Mouse (Mus musculus): ENCODE data around the gene Mtmr12.
A peak's percentile ranks its signal among the peaks of the same experiment; 100 is the strongest.
"Not testable (repeated sequence)": the region's sequence is repeated elsewhere in the genome, so short reads cannot be mapped to it uniquely, and the experiment has no call there.

The Mtmr12 gene

DNA sequence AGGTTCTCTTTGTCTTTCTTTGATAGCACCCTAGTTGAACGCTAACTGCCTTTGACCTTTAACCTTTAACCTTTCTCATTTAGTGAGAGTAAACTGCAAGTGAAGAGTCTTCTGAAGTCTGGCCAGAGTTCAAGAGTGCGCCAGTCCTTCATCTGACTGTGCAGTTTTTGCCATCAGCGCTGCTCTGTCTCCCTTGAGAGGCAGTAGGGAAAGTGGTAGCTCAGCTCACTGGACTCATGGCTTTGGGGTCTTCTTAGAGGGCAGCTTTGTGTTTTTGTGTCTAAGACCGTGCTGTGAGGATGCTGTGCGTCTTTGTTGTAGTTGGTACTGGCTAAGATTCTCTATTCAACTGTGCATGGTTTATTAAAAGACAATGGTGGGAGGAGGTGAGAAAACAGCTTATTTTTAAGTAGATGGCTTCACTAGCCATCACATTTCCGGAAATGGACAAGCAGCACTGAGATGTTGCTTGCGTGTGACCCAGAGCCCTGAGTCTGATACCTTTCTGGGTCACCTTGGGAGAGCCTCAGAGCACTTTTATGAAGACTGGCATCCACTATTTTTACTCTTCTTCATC, 1.9 kb downstream of the Mtmr12 start:
- Histone ChIP-seq H3K27me3 (ENCODE audit: insufficient read depth, low read length) (no peaks in the 10 kb centered on the region), H3K36me3 (ENCODE audit: insufficient read depth, low read length) (peaks cover 13% of the 10 kb centered on the region), H3K9me3 (ENCODE audit: low read length) (no peaks in the 10 kb centered on the region), H3K4me1 (replicated peaks; ENCODE audit: low read depth, low read length) (peaks cover 80% of the 10 kb centered on the region), H3K4me3 (replicated peaks; ENCODE audit: low read length) (peak overlapping the region; percentile 95)
- TF ChIP-seq CTCF (conservative IDR thresholded peaks at IDR 0.05; ENCODE audit: low read length) (no peak), POU5F1 (IDR thresholded peaks at IDR 0.05; ENCODE audit: borderline replicate concordance, low read length) (no peak), NANOG (IDR thresholded peaks at IDR 0.05; ENCODE audit: borderline replicate concordance, low read length) (peak; percentile 56; the same call in 1 of the 2 replicates)

GRCm38 (mm10) chr15:12207556-12208090, 2.8 kb downstream of the Mtmr12 start:
- Histone ChIP-seq H3K27me3 (ENCODE audit: insufficient read depth, low read length) (no peaks in the 10 kb centered on the region), H3K36me3 (ENCODE audit: insufficient read depth, low read length) (peaks cover 17% of the 10 kb centered on the region)

GRCm38 (mm10) chr15:12211577-12211976, 6.7 kb downstream of the Mtmr12 start:
- TF ChIP-seq NANOG (IDR thresholded peaks at IDR 0.05; ENCODE audit: borderline replicate concordance, low read length) (no peak), CTCF (conservative IDR thresholded peaks at IDR 0.05; ENCODE audit: low read length) (no peak), POU5F1 (IDR thresholded peaks at IDR 0.05; ENCODE audit: borderline replicate concordance, low read length) (no peak)
- H3K36me3 ChIP-seq (ENCODE audit: insufficient read depth, low read length): peaks cover 35% of the 10 kb centered on the region
- no peak overlapping the region for H3K4me3 ChIP-seq (replicated peaks; ENCODE audit: low read length)
- no peaks in the 10 kb centered on the region for H3K27me3 ChIP-seq (ENCODE audit: insufficient read depth, low read length)
- no peaks in the 10 kb centered on the region for H3K9me3 ChIP-seq (ENCODE audit: low read length)
- peaks cover 100% of the 10 kb centered on the region for H3K4me1 ChIP-seq (replicated peaks; ENCODE audit: low read depth, low read length)

More at GRCm38 (mm10) chr15:12207556-12208090, 2.8 kb downstream of the Mtmr12 start:
- H3K4me3 ChIP-seq (replicated peaks; ENCODE audit: low read length): peak overlapping the region; percentile 95
- H3K9me3 ChIP-seq (ENCODE audit: low read length): no peaks in the 10 kb centered on the region
- TF ChIP-seq POU5F1 (IDR thresholded peaks at IDR 0.05; ENCODE audit: borderline replicate concordance, low read length) (no peak), CTCF (conservative IDR thresholded peaks at IDR 0.05; ENCODE audit: low read length) (no peak)
- peaks cover 80% of the 10 kb centered on the region for H3K4me1 ChIP-seq (replicated peaks; ENCODE audit: low read depth, low read length)

GRCm38 (mm10) chr15:12212266-12212665, 7.4 kb downstream of the Mtmr12 start:
- peaks cover 38% of the 10 kb centered on the region for H3K36me3 ChIP-seq (ENCODE audit: insufficient read depth, low read length)
- TF ChIP-seq POU5F1 (IDR thresholded peaks at IDR 0.05; ENCODE audit: borderline replicate concordance, low read length) (no peak), CTCF (conservative IDR thresholded peaks at IDR 0.05; ENCODE audit: low read length) (no peak), NANOG (IDR thresholded peaks at IDR 0.05; ENCODE audit: borderline replicate concordance, low read length) (no peak)
- H3K4me1 ChIP-seq (replicated peaks; ENCODE audit: low read depth, low read length): peaks cover 100% of the 10 kb centered on the region
- H3K4me3 ChIP-seq (replicated peaks; ENCODE audit: low read length): no peak overlapping the region
- no peaks in the 10 kb centered on the region for H3K27me3 ChIP-seq (ENCODE audit: insufficient read depth, low read length)
- H3K9me3 ChIP-seq (ENCODE audit: low read length): no peaks in the 10 kb centered on the region

DNA sequence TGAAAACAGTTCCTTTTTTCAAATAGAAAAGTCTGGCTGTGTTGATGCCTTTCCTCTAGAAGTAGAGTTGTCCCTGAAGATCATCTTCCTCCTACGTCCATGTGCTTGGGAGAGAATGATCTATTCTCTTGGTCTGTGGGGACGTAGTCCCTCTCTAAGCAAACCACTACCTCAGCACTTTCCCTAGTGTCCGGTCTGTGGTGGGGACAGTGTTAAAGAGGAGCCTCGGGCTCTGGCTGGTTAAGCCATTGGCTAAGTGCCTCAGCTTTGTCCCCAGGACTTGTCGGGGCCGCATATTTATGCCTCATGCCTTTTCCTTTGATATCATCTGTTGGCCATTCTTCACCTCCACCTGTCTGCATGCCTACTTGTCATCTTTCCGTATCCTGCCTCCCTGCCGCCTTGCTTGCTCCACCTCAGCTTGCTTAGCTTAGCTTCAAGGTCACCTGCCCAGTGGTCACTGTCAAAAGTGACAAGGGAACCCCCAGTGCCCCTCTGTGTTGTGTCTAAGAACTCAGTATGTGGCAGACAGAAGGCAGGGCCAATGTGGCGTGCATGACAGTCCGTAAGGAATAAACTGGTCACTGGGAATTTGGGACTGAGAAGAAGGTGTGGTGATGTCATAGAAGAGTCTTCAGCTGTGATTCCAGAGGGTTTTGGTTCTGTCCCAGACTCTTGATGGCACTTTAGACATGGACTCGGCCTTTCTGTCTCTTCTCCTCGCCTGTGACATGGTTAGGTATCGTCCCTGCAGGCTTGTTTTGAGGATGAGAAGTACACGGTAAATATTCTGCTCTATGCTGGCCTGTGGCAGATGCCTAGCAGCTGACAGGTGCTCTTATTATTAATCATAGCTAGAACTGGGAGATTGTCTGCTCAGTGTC, 9.9 kb downstream of the Mtmr12 start:
- Histone ChIP-seq H3K36me3 (ENCODE audit: insufficient read depth, low read length) (peaks cover 35% of the 10 kb centered on the region), H3K9me3 (ENCODE audit: low read length) (no peaks in the 10 kb centered on the region), H3K27me3 (ENCODE audit: insufficient read depth, low read length) (no peaks in the 10 kb centered on the region), H3K4me3 (replicated peaks; ENCODE audit: low read length) (no peak overlapping the region), H3K4me1 (replicated peaks; ENCODE audit: low read depth, low read length) (peaks cover 99% of the 10 kb centered on the region)
- TF ChIP-seq CTCF (conservative IDR thresholded peaks at IDR 0.05; ENCODE audit: low read length) (no peak), NANOG (IDR thresholded peaks at IDR 0.05; ENCODE audit: borderline replicate concordance, low read length) (no peak), POU5F1 (IDR thresholded peaks at IDR 0.05; ENCODE audit: borderline replicate concordance, low read length) (no peak)

GRCm38 (mm10) chr15:12215415-12215718, 10.5 kb downstream of the Mtmr12 start:
- no peaks in the 10 kb centered on the region for H3K9me3 ChIP-seq (ENCODE audit: low read length)
- H3K27me3 ChIP-seq (ENCODE audit: insufficient read depth, low read length): no peaks in the 10 kb centered on the region
- H3K4me3 ChIP-seq (replicated peaks; ENCODE audit: low read length): no peak overlapping the region
- H3K4me1 ChIP-seq (replicated peaks; ENCODE audit: low read depth, low read length): peaks cover 99% of the 10 kb centered on the region
- peaks cover 41% of the 10 kb centered on the region for H3K36me3 ChIP-seq (ENCODE audit: insufficient read depth, low read length)
- no peak for TF ChIP-seq NANOG (IDR thresholded peaks at IDR 0.05; ENCODE audit: borderline replicate concordance, low read length)
- no peak for TF ChIP-seq POU5F1 (IDR thresholded peaks at IDR 0.05; ENCODE audit: borderline replicate concordance, low read length)
- TF ChIP-seq CTCF (conservative IDR thresholded peaks at IDR 0.05; ENCODE audit: low read length): no peak

- Histone ChIP-seq H3K36me3 (ENCODE audit: insufficient read depth, low read length) (peaks cover 44% of the 10 kb centered on the region), H3K4me3 (replicated peaks; ENCODE audit: low read length) (no peak overlapping the region), H3K9me3 (ENCODE audit: low read length) (no peaks in the 10 kb centered on the region), H3K27me3 (ENCODE audit: insufficient read depth, low read length) (no peaks in the 10 kb centered on the region), H3K4me1 (replicated peaks; ENCODE audit: low read depth, low read length) (peaks cover 99% of the 10 kb centered on the region)
- TF ChIP-seq NANOG (IDR thresholded peaks at IDR 0.05; ENCODE audit: borderline replicate concordance, low read length) (no peak), POU5F1 (IDR thresholded peaks at IDR 0.05; ENCODE audit: borderline replicate concordance, low read length) (no peak), CTCF (conservative IDR thresholded peaks at IDR 0.05; ENCODE audit: low read length) (no peak)
Observed at GRCm38 (mm10) chr15:12216119-12216518, 11.3 kb downstream of the Mtmr12 start.

GRCm38 (mm10) chr15:12216798-12217197, 12.0 kb downstream of the Mtmr12 start:
- Histone ChIP-seq H3K27me3 (ENCODE audit: insufficient read depth, low read length) (no peaks in the 10 kb centered on the region), H3K9me3 (ENCODE audit: low read length) (no peaks in the 10 kb centered on the region), H3K36me3 (ENCODE audit: insufficient read depth, low read length) (peaks cover 41% of the 10 kb centered on the region), H3K4me1 (replicated peaks; ENCODE audit: low read depth, low read length) (peaks cover 99% of the 10 kb centered on the region), H3K4me3 (replicated peaks; ENCODE audit: low read length) (peak overlapping the region; percentile 5; the same call in 1 of the 2 replicates)
- TF ChIP-seq POU5F1 (IDR thresholded peaks at IDR 0.05; ENCODE audit: borderline replicate concordance, low read length) (no peak), CTCF (conservative IDR thresholded peaks at IDR 0.05; ENCODE audit: low read length) (no peak)

GRCm38 (mm10) chr15:12217332-12217731, 12.5 kb downstream of the Mtmr12 start:
- Histone ChIP-seq H3K36me3 (ENCODE audit: insufficient read depth, low read length) (peaks cover 38% of the 10 kb centered on the region), H3K4me3 (replicated peaks; ENCODE audit: low read length) (0 out of 2 replicates have a peak overlapping the region, but pooled peaks have one; percentile 3), H3K4me1 (replicated peaks; ENCODE audit: low read depth, low read length) (peaks cover 99% of the 10 kb centered on the region)
- not testable (repeated sequence) for H3K27me3 ChIP-seq (ENCODE audit: insufficient read depth, low read length); H3K9me3 ChIP-seq (ENCODE audit: low read length)

Data from E14TG2a.4 (cell line).